Mouse (Mus musculus) C2C12 (cell line): Measurements from ENCODE around the gene Mei1.

Experiments used
- CEBPB ChIP-seq: IDR thresholded peaks from one replicate; pipeline ENCODE4 v1.6.1; 2011; ENCODE audit warnings: low read depth, mild to moderate bottlenecking, control low read depth, moderate library complexity
- CTCF ChIP-seq: IDR thresholded peaks from one replicate; pipeline ENCODE4 v1.5.1; 2011; ENCODE audit not compliant: control insufficient read depth, insufficient read depth, insufficient read length

DNA sequence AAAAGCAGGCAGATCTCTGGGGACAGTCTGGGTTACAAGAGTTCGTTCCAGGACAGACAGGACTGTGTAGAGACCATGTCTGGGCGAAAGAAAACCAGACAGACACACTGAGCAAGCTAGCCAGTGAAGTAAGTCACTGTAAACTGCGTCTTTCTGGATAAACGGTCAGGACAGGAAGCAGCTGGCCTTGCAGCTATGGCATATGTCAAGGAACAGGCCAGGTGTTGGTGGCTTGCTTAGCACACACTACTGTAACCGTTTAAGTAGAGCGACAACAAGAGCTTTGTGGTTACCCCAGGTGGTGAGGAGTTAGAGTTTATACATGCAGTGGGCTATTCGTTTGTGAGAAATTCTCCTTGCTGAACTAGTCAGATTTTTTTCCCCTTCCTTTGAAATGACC is 42.1 kb upstream of the Mei1 start:
- TF ChIP-seq CTCF = no peak
- no peak for TF ChIP-seq CEBPB
